Mouse (Mus musculus): ENCODE measurements around the gene Itgam. TPM values are rescaled to one million over a fixed set of nuclear protein-coding genes. Genes with fewer than 3 reads are reported as not detected.
A peak's percentile ranks its signal among the peaks of the same experiment; 100 is the strongest.

Itgam gene
- polyA plus RNA-seq, 2 experiments, result 1.5 to 2.7 TPM

- TF ChIP-seq CTCF (IDR thresholded peaks at IDR 0.05; ENCODE audit: low read depth), result no peak
- no peak for TF ChIP-seq EP300 (IDR thresholded peaks at IDR 0.05; ENCODE audit: low read depth)
- Histone ChIP-seq H3K36me3 (replicated peaks; ENCODE audit: control insufficient read depth, insufficient read depth, low read depth) (no peaks in the 10 kb centered on the region), H3K9me3 (ENCODE audit: control insufficient read depth, low read length) (no peaks in the 10 kb centered on the region), H3K4me3 (ENCODE audit: insufficient read depth in 1 of 2, low read depth in 2 of 2, low read length in 2 of 2) (no peak overlapping the region), H3K27ac (no peak overlapping the region), H3K4me2 (ENCODE audit: low read depth) (no peak overlapping the region), H3K27me3 (ENCODE audit: control insufficient read depth, insufficient read depth, low read length) (no peaks in the 10 kb centered on the region), H3K9ac (replicated peaks) (no peak overlapping the region), H3K4me1 (replicated peaks; ENCODE audit: control insufficient read depth in 2 of 2, insufficient read depth in 2 of 2, low read length in 1 of 2) (peaks cover 0 to 1% of the 10 kb centered on the region in 2 experiments; a peak in 1 of 4 replicates)
- WGBS (ENCODE audit: insufficient replicate concordance), result 56% methylated on average over 4 of the region's 4 CpGs
- DNase-seq (ENCODE audit: low read depth in 3 of 3, low spot score in 3 of 3) (no peak), ATAC-seq (ENCODE audit: insufficient read depth) (no peak)
These were observed 18.2 kb upstream of the Itgam start for GRCm38 (mm10) chr7:128044142-128044785.

- ATAC-seq (ENCODE audit: insufficient read depth) (no peak), DNase-seq (ENCODE audit: low read depth in 3 of 3, low spot score in 3 of 3) (no peak)
- no peak overlapping the region for H3K27ac ChIP-seq
- no peak overlapping the region for H3K4me3 ChIP-seq (ENCODE audit: insufficient read depth in 1 of 2, low read depth in 2 of 2, low read length in 2 of 2)
- WGBS (ENCODE audit: insufficient replicate concordance), result 28% methylated on average over 2 of the region's 2 CpGs
- H3K9me3 ChIP-seq (ENCODE audit: control insufficient read depth, low read length), result no peaks in the 10 kb centered on the region
- H3K9ac ChIP-seq (replicated peaks), result no peak overlapping the region
- no peaks in the 10 kb centered on the region for H3K27me3 ChIP-seq (ENCODE audit: control insufficient read depth, insufficient read depth, low read length)
- TF ChIP-seq EP300 (IDR thresholded peaks at IDR 0.05; ENCODE audit: low read depth) (no peak), CTCF (IDR thresholded peaks at IDR 0.05; ENCODE audit: low read depth) (no peak)
- H3K4me2 ChIP-seq (ENCODE audit: low read depth), result no peak overlapping the region
- peaks cover 0 to 5% of the 10 kb centered on the region in 2 experiments; a peak in 2 of 4 replicates for H3K4me1 ChIP-seq (replicated peaks; ENCODE audit: control insufficient read depth in 2 of 2, insufficient read depth in 2 of 2, low read length in 1 of 2)
- no peaks in the 10 kb centered on the region for H3K36me3 ChIP-seq (replicated peaks; ENCODE audit: control insufficient read depth, insufficient read depth, low read depth)
These were observed 16.8 kb upstream of the Itgam start for GRCm38 (mm10) chr7:128045640-128046039.

DNA sequence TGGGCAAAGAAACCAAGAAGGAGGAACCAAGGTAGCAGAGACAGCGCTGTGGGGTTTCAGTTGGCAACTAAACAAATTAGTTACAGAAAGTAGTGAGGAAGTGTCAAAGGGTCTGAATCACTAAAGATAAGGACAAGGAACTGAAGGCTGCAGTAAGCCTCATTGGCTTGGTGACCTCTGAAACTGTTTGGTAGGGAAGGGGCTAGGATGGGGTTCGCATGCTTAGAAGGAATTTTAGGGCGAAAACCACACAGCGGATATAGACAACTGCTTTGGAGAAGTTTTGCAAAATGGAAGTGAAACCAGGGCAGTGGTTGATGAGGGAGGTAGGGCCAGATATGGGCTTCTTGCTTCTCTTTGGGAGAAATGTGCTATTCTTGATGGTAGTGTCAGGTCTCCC is 13.6 kb upstream of the Itgam start:
- H3K4me3 ChIP-seq (ENCODE audit: insufficient read depth in 1 of 2, low read depth in 2 of 2, low read length in 2 of 2), result no peak overlapping the region
- DNase-seq (ENCODE audit: low read depth in 3 of 3, low spot score in 3 of 3) (no peak), ATAC-seq (ENCODE audit: insufficient read depth) (no peak)
- H3K27ac ChIP-seq, result no peak overlapping the region
- H3K27me3 ChIP-seq (ENCODE audit: control insufficient read depth, insufficient read depth, low read length), result no peaks in the 10 kb centered on the region
- H3K4me2 ChIP-seq (ENCODE audit: low read depth), result no peak overlapping the region
- no peak for TF ChIP-seq CTCF (IDR thresholded peaks at IDR 0.05; ENCODE audit: low read depth)
- TF ChIP-seq EP300 (IDR thresholded peaks at IDR 0.05; ENCODE audit: low read depth), result no peak
- H3K36me3 ChIP-seq (replicated peaks; ENCODE audit: control insufficient read depth, insufficient read depth, low read depth), result no peaks in the 10 kb centered on the region
- no peaks in the 10 kb centered on the region for H3K9me3 ChIP-seq (ENCODE audit: control insufficient read depth, low read length)
- WGBS (ENCODE audit: insufficient replicate concordance), result 17% methylated on average over 4 of the region's 4 CpGs
- peaks cover 0 to 10% of the 10 kb centered on the region in 2 experiments; a peak in 2 of 4 replicates for H3K4me1 ChIP-seq (replicated peaks; ENCODE audit: control insufficient read depth in 2 of 2, insufficient read depth in 2 of 2, low read length in 1 of 2)
- no peak overlapping the region for H3K9ac ChIP-seq (replicated peaks)

DNA sequence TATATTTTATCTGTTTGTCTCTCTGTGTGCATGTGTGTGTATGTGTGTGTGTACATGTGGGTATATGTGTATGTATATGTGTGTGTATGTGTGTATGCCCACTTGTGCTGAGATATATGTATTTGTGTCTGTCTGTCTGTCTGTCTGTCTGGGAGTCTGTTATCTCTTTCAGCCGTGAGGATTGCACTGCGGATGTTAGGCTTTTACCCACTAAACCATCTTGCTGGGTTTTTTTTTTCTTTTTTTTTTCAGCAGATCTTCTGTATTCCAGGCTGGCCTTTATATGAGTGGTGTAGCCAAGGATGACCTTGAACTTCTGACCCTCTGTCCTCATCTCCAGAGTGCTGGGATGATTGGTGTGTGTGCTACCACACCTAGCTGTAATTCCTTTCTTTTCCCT is 13.2 kb upstream of the Itgam start:
- H3K27me3 ChIP-seq (ENCODE audit: control insufficient read depth, insufficient read depth, low read length), result no peaks in the 10 kb centered on the region
- no peak overlapping the region for H3K27ac ChIP-seq
- no peaks in the 10 kb centered on the region for H3K36me3 ChIP-seq (replicated peaks; ENCODE audit: control insufficient read depth, insufficient read depth, low read depth)
- peaks cover 0 to 10% of the 10 kb centered on the region in 2 experiments; a peak in 2 of 4 replicates for H3K4me1 ChIP-seq (replicated peaks; ENCODE audit: control insufficient read depth in 2 of 2, insufficient read depth in 2 of 2, low read length in 1 of 2)
- no peak overlapping the region for H3K4me2 ChIP-seq (ENCODE audit: low read depth)
- ATAC-seq (ENCODE audit: insufficient read depth) (no peak), DNase-seq (ENCODE audit: low read depth in 3 of 3, low spot score in 3 of 3) (no peak)
- no peaks in the 10 kb centered on the region for H3K9me3 ChIP-seq (ENCODE audit: control insufficient read depth, low read length)
- WGBS (ENCODE audit: insufficient replicate concordance), result 10% methylated on average over 2 of the region's 2 CpGs
- TF ChIP-seq EP300 (IDR thresholded peaks at IDR 0.05; ENCODE audit: low read depth), result no peak
- TF ChIP-seq CTCF (IDR thresholded peaks at IDR 0.05; ENCODE audit: low read depth), result no peak
- no peak overlapping the region for H3K9ac ChIP-seq (replicated peaks)
- H3K4me3 ChIP-seq (ENCODE audit: insufficient read depth in 1 of 2, low read depth in 2 of 2, low read length in 2 of 2), result no peak overlapping the region

DNA sequence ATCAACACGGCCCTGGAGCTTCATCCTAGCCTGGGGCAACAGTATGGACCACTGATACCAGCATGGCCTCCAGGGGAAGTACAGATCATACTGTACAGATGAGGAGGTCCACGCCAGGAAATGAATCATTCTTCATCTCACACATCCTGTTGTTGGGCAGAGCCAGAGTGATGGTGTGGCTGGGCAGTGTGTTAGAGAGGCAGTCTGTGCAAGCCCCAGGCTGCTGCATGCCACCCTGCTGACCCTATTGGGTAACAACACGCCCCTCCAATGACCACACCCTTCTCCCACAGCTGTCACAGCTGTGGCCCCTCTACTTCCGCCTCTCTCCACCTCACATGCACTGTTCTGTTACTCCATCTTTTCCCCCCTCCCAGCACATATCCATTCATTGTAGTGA is 11.7 kb upstream of the Itgam start:
- Histone ChIP-seq H3K9ac (replicated peaks) (no peak overlapping the region), H3K4me1 (replicated peaks; ENCODE audit: control insufficient read depth in 2 of 2, insufficient read depth in 2 of 2, low read length in 1 of 2) (peaks cover 0 to 10% of the 10 kb centered on the region in 2 experiments; a peak in 2 of 4 replicates), H3K9me3 (ENCODE audit: control insufficient read depth, low read length) (no peaks in the 10 kb centered on the region), H3K27ac (no peak overlapping the region), H3K27me3 (ENCODE audit: control insufficient read depth, insufficient read depth, low read length) (no peaks in the 10 kb centered on the region), H3K4me2 (ENCODE audit: low read depth) (no peak overlapping the region), H3K36me3 (replicated peaks; ENCODE audit: control insufficient read depth, insufficient read depth, low read depth) (no peaks in the 10 kb centered on the region), H3K4me3 (ENCODE audit: insufficient read depth in 1 of 2, low read depth in 2 of 2, low read length in 2 of 2) (no peak overlapping the region)
- WGBS (ENCODE audit: insufficient replicate concordance), result 28% methylated on average over 4 of the region's 4 CpGs
- DNase-seq (ENCODE audit: low read depth in 3 of 3, low spot score in 3 of 3), result peak in 1 of 3 experiments; percentile 24
- no peak for ATAC-seq (ENCODE audit: insufficient read depth)
- TF ChIP-seq CTCF (IDR thresholded peaks at IDR 0.05; ENCODE audit: low read depth), result no peak
- no peak for TF ChIP-seq EP300 (IDR thresholded peaks at IDR 0.05; ENCODE audit: low read depth)

Measured in liver, embryonic 14.5 days (tissue).